Mouse (Mus musculus) CH12F3 (cell line): ENCODE data around the gene Vmn1r30.

ENCODE experiments used
- in situ Hi-C: fragments of 300-500 bp; cut with MboI; formaldehyde crosslinking; loops from 2 replicates; pipeline ENCODE4 v1.14.3; 2020; ENCODE audit warnings: low sequenced_read_pairs

Vmn1r30 gene

DNA sequence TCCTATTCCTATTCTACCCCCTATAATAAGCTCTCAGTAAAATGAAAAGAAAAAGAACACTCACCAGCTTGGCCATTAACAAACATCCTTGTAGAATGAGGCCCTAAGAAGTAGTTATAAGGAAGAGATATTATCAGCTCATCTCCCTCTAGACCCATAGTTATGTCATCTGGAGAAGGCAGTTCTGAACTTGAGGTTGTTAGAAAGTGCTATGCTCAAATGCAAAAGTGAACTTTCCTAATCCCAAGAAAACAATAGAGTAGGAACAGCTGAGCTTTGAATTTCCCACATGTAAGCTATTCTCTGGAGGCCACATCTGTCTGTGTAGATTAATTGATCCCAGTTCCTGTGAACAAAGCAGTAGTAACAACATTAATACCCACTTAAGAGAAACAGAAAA lies at the start of gene Vmn1r30:
Vmn1r30 (minus strand) TSS at position 101 of the 400 bp plus-strand sequence.
- in situ Hi-C loops = no loop called here

DNA sequence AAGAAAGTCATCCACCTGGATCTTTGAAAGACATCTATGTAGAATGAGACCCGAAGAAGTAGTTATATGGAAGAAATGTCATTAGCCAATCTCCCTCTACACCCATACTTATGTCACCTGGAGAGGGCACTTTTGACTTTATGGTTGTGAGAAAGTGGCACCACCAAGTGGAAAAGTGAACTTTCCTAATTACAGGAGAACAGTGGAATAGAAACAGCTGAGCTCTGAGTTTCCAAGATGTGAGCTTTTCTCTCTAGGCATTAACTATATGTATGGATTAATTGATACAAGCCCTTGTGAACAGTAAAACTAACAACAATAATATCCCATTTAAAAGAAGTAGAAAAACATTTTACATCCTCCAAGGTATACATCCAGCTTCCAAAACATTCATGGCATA lies 32.0 kb upstream of the Vmn1r30 start, which contains the start of gene Vmn1r31:
Vmn1r31 (minus strand) TSS at position 101 of the 400 bp plus-strand sequence.
- in situ Hi-C loops = no loop called here
